Comparison of ENCODE assay signal across 8 mouse cellular contexts in the genomic region with DNA sequence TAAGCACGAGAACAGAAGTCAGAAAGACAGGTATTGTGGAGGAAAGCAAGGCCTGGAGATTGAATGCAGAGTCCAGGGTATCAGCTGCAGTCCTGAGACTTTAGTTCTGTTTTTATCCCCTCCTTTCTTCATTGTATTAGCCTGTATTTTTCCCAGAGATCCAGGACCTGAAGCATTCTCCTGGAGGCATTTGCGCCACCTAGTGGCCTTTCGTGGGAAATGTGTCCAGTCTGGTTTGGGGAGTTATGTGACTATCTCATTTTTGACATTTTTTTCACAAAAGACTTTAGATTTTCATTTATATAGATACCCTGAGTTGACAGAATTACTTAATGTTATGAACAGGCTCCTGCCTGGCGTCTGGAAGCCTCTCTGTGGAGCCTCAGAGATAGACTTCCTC. TPM values are rescaled to one million over a fixed set of nuclear protein-coding genes. Genes with fewer than 3 reads are reported as not detected.
DNase-seq lines count a peak whose midpoint lies in the region; ATAC-seq and TF ChIP-seq lines count a peak whose summit lies in the region.

No protein-coding gene starts in this region.

- no peaks in the 10 kb centered on the region for H3K4me1 ChIP-seq in cerebellum, adult 2 months (ENCODE audit: control insufficient read depth, insufficient read depth, low read length)
- H3K4me1 ChIP-seq in forebrain, embryonic 16.5 days (replicated peaks; ENCODE audit: control insufficient read depth, insufficient read depth, low read length): peaks cover 16% of the 10 kb centered on the region
- H3K4me1 ChIP-seq in lung, postnatal 0 days (ENCODE audit: insufficient read depth, low read depth, low read length): peaks cover 6% of the 10 kb centered on the region; the same call in 1 of the 2 replicates

- DNase-seq in NIH3T3 (ENCODE audit: low read depth): peak; percentile 95
- DNase-seq in cerebellum, adult 2 months: peak; percentile 74 to 84
- DNase-seq in heart, postnatal 4 days: peak; percentile 85
- DNase-seq in layer of hippocampus, postnatal 10 days (ENCODE audit: low spot score in 2 of 2): peak; percentile 82 to 86
- peak; percentile 81 for DNase-seq in lung, postnatal 0 days (ENCODE audit: low spot score)
- peak; percentile 64 for DNase-seq in retina, adult 2 months (ENCODE audit: low read depth, low spot score)
- peak; percentile 82 for DNase-seq in thymus, postnatal 4 days

- peaks cover 2% of the 10 kb centered on the region; the same call in 1 of the 2 replicates for H3K36me3 ChIP-seq in forebrain, embryonic 16.5 days (ENCODE audit: control insufficient read depth, insufficient read depth)
- H3K36me3 ChIP-seq in lung, postnatal 0 days (ENCODE audit: insufficient read depth, low read length): peaks cover 16% of the 10 kb centered on the region

- TF ChIP-seq CTCF in cerebellum, adult 2 months (IDR thresholded peaks at IDR 0.05; ENCODE audit: borderline replicate concordance, insufficient read depth, low read depth, low read length): peak; percentile 86
- TF ChIP-seq CTCF in lung, postnatal 0 days (IDR thresholded peaks at IDR 0.05): peak; percentile 88

- H3K27ac ChIP-seq in cerebellum, adult 2 months (ENCODE audit: insufficient read depth, low read length): no peak overlapping the region
- H3K27ac ChIP-seq in forebrain, embryonic 16.5 days (ENCODE audit: low read length): 0 out of 2 replicates have a peak overlapping the region, but pooled peaks have one; percentile 19
- H3K27ac ChIP-seq in lung, postnatal 0 days (ENCODE audit: low read length): peak overlapping the region; percentile 43; the same call in 1 of the 2 replicates

- no peak for TF ChIP-seq EP300 in lung, postnatal 0 days (IDR thresholded peaks at IDR 0.05)

- H3K4me3 ChIP-seq in cerebellum, adult 2 months (replicated peaks; ENCODE audit: insufficient read depth, low read depth, low read length): peak overlapping the region; percentile 36
- peak overlapping the region; percentile 26 for H3K4me3 ChIP-seq in forebrain, embryonic 16.5 days (replicated peaks; ENCODE audit: low read length)
- peak overlapping the region; percentile 10; the same call in 1 of the 2 replicates for H3K4me3 ChIP-seq in lung, postnatal 0 days (ENCODE audit: low read depth, low read length)

- peak overlapping the region; percentile 26; the same call in 1 of the 2 replicates for H3K9ac ChIP-seq in forebrain, embryonic 16.5 days (replicated peaks; ENCODE audit: low read depth, low read length)
- no peak overlapping the region for H3K9ac ChIP-seq in lung, postnatal 0 days (replicated peaks; ENCODE audit: low read depth)

- no peak for ATAC-seq in forebrain, embryonic 16.5 days
- no peak for ATAC-seq in lung, postnatal 0 days

- H3K9me3 ChIP-seq in forebrain, embryonic 16.5 days (ENCODE audit: control insufficient read depth, low read length): no peaks in the 10 kb centered on the region
- H3K9me3 ChIP-seq in lung, postnatal 0 days (ENCODE audit: low read length): no peaks in the 10 kb centered on the region

- no peak for TF ChIP-seq POLR2A in cerebellum, adult 2 months (IDR thresholded peaks at IDR 0.05; ENCODE audit: borderline replicate concordance, insufficient read depth, low read length)

- H3K4me2 ChIP-seq in forebrain, embryonic 16.5 days (ENCODE audit: low read length): peak overlapping the region; percentile 85
- peak overlapping the region; percentile 58; the same call in 1 of the 2 replicates for H3K4me2 ChIP-seq in lung, postnatal 0 days (replicated peaks; ENCODE audit: low read depth, low read length)

- WGBS in cerebellum, adult 2 months: 2% methylated on average over 4 of the region's 4 CpGs
- WGBS in forebrain, embryonic 16.5 days: 3% methylated on average over 4 of the region's 4 CpGs
- WGBS in lung, postnatal 0 days: 3% methylated on average over 4 of the region's 4 CpGs

- no peaks in the 10 kb centered on the region for H3K27me3 ChIP-seq in cerebellum, adult 2 months (ENCODE audit: control insufficient read depth, insufficient read depth, low read length)
- H3K27me3 ChIP-seq in forebrain, embryonic 16.5 days (replicated peaks; ENCODE audit: control insufficient read depth, insufficient read depth, low read length): no peaks in the 10 kb centered on the region
- H3K27me3 ChIP-seq in lung, postnatal 0 days (replicated peaks; ENCODE audit: insufficient read depth, low read length): no peaks in the 10 kb centered on the region

RNA-seq across cellular contexts. Expression of a gene that starts 1.8 kb away (rescaled TPM):
- polyA plus RNA-seq in cerebellum, adult 2 months (2012; rRNA removed): 6.4 and 6.5 TPM in 2 replicates
- polyA plus RNA-seq in forebrain, embryonic 16.5 days (2015; fragmentation: Nextera tagmentation; extraction: Ambion mirVana): 9.6 and 11.1 TPM in 2 replicates
- total RNA-seq in heart, postnatal 4 days (2021): 10 to 100 TPM; 12.0 to 12.2 TPM
- 1 to 10 TPM; 9.5 to 10.0 TPM for total RNA-seq in layer of hippocampus, postnatal 10 days (2021)
- 5.3 and 6.5 TPM in 2 replicates for polyA plus RNA-seq in lung, postnatal 0 days (2015; fragmentation: Nextera tagmentation; extraction: Ambion mirVana)

RNA-seq across cellular contexts. Expression of a gene that starts 30.5 kb away (rescaled TPM):
- polyA plus RNA-seq in cerebellum, adult 2 months (2012; rRNA removed): 68.8 and 70.8 TPM in 2 replicates
- polyA plus RNA-seq in forebrain, embryonic 16.5 days (2015; fragmentation: Nextera tagmentation; extraction: Ambion mirVana): 22.5 and 27.7 TPM in 2 replicates
- under 1 TPM; 0.81 to 0.97 TPM for total RNA-seq in heart, postnatal 4 days (2021)
- total RNA-seq in layer of hippocampus, postnatal 10 days (2021): 10 to 100 TPM; 51.5 to 55.1 TPM
- 5.4 and 6.1 TPM in 2 replicates for polyA plus RNA-seq in lung, postnatal 0 days (2015; fragmentation: Nextera tagmentation; extraction: Ambion mirVana)

RNA-seq across cellular contexts. Expression of a gene that starts 41.0 kb away (rescaled TPM):
- 0.24 and 0.33 TPM in 2 replicates for polyA plus RNA-seq in cerebellum, adult 2 months (2012; rRNA removed)
- polyA plus RNA-seq in forebrain, embryonic 16.5 days (2015; fragmentation: Nextera tagmentation; extraction: Ambion mirVana): 0.14 and 0.22 TPM in 2 replicates
- under 1 TPM; 0.18 to 0.21 TPM for total RNA-seq in heart, postnatal 4 days (2021)
- total RNA-seq in layer of hippocampus, postnatal 10 days (2021): under 1 TPM; 0.11 to 0.32 TPM
- polyA plus RNA-seq in lung, postnatal 0 days (2015; fragmentation: Nextera tagmentation; extraction: Ambion mirVana): 0.23 and 0.30 TPM in 2 replicates

RNA-seq across cellular contexts. Expression of a gene that starts 50.4 kb away (rescaled TPM):
- 0.41 and 0.46 TPM in 2 replicates for polyA plus RNA-seq in cerebellum, adult 2 months (2012; rRNA removed)
- 0.26 and 0.42 TPM in 2 replicates for polyA plus RNA-seq in forebrain, embryonic 16.5 days (2015; fragmentation: Nextera tagmentation; extraction: Ambion mirVana)
- under 1 TPM; 0.71 to 0.77 TPM for total RNA-seq in heart, postnatal 4 days (2021)
- under 1 TPM; 0.78 to 0.96 TPM for total RNA-seq in layer of hippocampus, postnatal 10 days (2021)
- 1.9 and 2.1 TPM in 2 replicates for polyA plus RNA-seq in lung, postnatal 0 days (2015; fragmentation: Nextera tagmentation; extraction: Ambion mirVana)
